Mouse (Mus musculus) left cerebral cortex, adult 8-10 months (tissue): Measurements from ENCODE around the gene Nup107. TPM values are rescaled to one million over a fixed set of nuclear protein-coding genes. Genes with fewer than 3 reads are reported as not detected.
"Not testable (repeated sequence)": the region's sequence is repeated elsewhere in the genome, so short reads cannot be mapped to it uniquely, and the experiment has no call there.

Experiments used
- DNase-seq, 2 experiments: peaks; one replicate each; pipeline ENCODE4 v3.0.0; 2022; ENCODE audit warnings: low spot score in 2 of 2
- total RNA-seq, 4 experiments: library from RNA; stranded (reverse); gene quantifications; 2 replicates each; pipeline ENCODE4 v1.2.4; 2022

Gene Nup107
- total RNA-seq, 4 experiments from 2014 or later, result 16.2 to 20.4 (median 17.3) TPM

DNA sequence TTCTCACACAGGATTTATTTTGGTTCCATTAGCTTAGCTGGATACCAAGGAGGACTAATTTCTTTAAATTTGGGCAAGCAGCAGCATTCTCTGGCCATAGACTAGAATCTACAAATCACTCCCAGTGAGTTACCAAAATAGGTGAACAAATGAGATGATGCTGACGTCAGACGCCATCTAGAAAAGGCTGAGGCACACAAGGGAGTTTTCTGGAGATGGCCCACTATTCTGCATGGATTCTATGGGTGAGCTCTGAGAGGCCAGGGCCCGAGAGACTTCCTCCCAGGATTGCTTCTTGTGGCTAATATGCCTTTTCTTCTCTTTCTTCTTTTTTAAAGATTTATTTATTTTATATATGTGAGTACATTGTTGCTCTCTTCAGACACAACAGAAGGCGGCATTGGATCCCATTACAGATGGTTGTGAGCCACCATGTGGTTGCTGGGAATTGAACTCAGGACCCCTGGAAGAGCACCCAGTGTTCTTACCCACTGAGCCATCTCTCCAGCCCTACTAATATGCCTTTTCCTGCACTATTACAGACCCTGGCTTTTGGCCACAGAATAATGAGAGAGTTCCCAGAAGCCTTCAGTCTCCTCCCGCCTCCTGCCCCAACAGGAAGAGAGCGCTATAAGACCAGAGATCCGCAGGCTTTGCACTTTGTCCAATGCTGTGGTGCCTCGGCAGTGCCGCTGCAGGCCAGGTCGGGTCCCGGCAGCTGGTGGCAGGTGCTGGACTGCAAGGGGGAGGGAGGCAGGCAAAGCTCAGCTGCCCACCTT is 27.2 kb downstream of the Nup107 start:
- DNase-seq, result no peak

DNA sequence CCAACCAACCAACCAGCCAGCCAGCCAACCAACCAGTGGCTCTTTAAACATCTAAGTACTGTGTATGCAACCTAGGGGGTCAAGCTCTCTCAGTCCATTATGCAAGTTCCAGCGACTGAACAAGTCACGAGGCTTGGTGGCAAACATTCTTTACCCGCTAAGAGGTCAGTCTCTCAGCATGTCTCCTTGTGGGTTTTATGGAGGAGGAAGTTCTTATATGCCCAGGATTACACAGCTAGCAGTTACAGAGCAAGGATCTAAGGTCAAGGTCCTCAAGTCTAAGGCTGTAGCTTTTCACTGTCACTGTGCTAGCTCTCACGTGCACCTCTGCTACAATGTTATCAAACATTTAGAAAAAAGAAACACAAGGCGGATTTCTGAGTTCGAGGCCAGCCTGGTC is 27.9 kb downstream of the Nup107 start:
- DNase-seq, result no peak

DNA sequence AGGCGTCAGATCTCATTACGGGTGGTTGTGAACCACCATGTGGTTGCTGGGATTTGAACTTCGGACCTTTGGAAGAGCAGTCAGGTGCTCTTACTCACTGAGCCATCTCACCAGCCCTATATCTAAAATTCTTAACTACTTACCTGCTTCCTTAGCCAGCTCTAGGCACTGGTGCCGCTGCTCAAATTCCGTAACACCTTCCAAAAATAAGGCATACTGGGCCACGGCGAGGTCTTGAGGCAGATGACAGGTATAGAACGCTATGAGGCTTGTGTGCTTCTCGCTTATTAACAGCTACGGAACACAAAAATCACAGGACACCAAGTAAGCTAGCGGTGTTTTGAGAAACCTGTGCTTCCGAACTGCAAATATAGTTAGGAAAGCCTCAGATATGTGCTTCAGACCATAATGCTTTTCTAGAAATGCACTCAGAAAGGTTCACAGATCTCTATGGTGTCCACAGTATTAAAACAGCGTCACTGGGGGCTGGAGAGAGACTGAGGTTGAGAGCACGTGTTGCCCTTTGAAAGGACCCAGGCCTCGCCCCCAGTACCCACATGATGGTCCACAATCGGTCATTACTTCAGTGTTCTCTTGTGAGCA is 28.8 kb downstream of the Nup107 start:
- no peak for DNase-seq

DNA sequence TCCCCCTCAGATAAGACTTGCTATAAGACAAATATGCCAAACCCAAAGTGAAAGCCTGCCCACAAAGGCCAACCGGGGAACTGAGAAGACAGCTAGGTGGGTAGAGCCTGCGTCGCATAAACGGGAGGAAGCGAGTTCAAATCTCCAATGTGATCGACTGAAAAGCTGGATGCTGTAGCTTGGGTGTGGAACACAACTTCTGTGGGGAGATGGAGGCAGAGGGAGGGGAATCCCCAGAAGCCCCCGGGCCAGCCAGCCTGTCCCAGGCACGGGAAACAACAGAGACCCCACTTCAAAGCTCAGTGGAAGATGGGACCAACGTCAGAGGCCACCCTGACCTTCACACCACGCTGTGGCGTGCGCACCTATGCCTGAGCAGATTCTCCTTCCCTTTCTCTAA is 29.5 kb downstream of the Nup107 start:
- no peak for DNase-seq

DNA sequence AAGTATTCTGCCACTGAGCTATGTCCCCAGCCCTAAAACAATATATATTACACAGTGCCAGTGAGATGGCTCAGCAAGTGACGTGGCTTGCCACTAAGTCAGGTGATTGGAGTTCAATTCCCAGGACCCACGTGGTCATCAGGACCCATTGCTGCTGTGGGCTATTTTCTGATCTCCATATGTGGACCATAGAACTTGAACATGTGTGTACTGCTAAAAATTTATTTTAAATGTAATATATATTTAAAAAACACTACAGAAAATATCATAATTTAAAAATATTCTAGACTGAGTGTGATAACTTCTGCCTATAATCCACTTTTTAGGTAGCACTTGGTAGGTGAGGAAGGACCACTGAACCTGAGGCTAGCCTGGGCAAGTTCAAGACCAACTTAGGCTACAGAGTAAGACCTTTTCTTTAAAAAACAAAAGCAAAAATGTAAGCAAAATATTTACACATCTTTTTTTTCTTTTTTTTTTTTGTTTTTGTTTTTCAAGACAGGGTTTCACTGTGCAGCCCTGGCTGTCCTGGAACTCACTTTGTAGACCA is 30.1 kb downstream of the Nup107 start:
- no peak for DNase-seq

DNA sequence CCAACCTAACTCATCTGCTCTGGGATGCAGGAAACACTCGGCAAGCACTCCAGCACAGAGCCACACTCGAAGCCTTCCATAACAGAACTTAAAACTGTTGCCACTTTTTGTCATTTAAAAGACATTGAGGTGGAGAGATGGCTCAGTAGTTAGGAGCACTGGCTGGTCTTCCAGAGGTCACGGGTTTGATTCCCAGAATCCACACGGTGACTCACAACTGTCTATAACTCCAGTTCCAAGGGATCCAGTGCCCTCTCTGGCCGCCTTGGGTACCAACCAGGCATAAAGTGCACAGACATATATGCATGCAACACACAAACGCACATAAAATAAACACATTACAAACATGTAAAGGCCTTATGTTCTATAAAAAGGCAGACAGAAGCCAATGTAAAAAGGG is 31.0 kb downstream of the Nup107 start:
- no peak for DNase-seq

DNA sequence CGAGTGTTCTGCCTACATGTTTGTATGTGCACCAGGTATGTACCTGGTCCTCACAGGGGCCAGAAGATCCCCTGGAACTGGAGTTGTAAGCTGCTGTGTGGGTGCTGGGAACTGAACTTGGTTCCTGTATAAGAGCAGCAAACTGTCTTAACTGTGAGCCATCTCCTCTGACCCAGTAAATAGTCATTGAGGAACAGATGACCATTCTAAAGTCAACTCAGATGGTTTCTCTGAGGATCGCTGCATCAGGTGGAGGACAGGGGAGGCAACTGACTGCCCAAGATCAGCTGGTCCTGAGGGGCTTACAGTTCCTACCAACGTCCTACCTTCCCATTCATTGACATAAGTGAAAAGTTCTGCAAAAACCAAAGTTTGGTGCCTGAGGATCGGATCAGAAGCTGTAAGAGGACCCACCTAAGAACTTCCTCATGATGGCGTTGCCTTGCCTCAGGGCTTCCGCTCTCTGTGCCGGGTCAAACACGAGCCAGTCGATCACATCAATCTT is 31.6 kb downstream of the Nup107 start:
- no peak for DNase-seq

DNA sequence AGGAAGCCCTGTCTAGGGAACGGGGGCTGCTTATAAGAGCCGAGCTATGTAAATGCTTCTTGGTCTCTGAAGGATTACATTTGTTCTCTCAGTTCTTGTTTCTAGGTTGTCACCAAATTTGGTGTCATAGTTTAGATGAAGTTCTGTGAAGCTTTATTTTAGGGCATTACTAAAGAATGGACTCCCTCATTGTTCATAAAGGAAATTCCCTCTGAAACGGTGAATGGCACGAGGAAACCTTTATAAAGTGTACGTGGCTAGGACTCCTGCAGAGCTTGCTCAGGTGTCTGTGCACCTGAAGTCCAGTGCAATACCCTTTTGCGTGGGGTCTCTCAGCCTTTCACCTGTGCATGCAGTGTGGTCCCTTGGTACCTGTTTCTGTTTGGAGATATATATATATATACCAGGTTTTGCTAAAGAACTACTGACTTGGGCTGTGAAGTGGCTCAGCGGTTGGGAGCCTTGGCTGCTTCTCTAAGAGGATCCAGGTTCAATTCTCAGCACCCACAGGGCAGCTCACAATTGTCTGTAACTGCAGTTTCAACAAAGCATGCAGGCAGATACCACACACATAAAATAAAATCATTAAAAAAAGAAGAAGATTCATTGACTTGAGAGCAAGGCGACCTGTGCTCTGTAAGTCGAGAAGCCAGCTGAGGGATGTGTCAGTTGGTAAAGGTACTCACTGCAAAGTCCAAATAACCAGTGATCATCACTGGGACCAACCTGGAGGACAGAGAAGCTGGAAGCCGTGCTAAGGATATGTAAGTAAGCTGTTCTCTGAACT is 32.5 kb downstream of the Nup107 start:
- no peak for DNase-seq

DNA sequence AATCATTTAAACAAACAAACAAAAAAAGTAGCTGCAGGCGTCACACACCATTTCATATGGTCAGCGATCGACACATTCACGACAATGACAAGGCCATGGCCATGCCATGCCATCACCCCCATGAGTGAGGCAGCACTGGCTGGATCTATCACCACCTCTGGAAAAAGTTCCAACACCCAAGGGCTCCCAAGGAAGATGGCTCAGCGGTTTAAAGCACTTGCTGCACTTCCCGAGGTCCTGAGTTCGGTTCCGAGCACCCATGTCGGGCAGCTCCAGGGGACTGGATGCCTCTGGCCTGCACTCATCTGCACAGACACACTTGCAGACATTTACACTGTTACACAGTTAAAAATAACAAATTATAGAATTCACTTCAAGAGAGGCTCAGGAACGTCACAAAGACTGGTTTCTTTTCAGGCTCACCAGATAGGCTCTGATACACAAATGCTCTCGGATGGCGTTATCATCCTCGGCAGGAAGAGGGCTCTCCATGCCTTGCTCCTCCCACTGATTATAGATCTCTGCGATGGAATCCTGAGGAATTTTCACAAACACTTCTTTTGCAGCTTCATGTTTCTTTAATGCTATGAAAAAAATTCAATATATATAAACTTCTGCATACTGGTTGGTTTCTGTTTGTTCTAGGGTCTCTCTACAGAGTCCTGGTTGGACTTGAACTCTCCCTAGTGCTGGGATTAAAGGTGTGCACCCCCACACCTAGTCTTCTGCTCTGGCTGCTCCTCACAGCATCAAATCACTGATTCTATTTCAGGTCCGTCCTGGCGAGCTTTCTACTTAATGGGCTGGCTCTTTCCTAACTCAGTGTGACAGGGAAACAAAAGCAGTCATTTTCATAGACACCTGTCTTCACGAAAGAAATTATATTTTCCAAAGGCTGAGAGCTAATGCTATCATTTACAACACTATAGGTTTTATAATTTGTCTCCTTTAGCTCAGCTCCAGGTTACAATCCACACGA is 33.5 kb downstream of the Nup107 start:
- DNase-seq, result no peak

DNA sequence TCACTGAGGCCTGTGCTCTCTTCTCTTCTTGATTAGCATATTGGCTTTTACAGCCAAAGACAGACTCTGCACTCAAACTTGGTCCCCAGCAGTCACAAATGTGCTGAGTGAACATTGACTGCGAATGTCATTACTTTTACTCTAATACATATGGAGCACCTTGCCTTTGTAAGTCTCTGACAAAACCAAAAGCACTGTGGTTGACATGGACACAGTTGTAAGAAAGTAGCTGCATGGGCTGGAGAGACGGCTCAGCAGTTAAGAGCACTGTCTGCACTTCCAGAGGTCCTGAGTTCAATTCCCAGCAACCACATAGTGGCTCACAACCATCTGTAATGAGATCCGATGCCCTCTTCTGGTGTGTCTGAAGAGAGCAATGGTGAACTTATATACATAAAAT is 34.2 kb downstream of the Nup107 start:
- not testable (repeated sequence) for DNase-seq

DNA sequence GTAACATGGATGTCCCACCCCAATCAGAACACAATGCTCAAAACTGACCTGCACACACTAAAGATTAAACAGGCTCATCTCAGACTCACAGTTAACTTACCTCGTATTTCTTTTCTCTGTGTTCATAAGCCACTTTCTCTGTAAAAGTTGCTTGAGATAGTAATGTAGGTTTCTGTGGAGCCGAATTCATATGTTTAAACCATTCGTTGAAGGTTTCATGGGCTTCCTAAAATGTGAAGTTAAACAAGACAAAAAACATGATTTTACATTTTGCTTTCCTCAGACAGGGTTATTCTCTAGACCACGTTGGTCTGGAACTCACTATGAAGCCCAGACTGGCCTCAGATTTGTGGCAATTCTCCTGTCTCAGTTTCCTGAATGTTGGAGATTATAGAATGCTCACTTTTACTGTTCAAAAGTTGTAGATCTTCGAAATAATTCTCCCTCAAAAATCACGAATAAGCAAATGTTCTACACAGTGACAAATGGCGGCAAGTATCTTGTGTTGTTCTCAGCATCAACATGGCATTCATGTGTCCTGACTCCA is 34.6 kb downstream of the Nup107 start:
- DNase-seq, result no peak

DNA sequence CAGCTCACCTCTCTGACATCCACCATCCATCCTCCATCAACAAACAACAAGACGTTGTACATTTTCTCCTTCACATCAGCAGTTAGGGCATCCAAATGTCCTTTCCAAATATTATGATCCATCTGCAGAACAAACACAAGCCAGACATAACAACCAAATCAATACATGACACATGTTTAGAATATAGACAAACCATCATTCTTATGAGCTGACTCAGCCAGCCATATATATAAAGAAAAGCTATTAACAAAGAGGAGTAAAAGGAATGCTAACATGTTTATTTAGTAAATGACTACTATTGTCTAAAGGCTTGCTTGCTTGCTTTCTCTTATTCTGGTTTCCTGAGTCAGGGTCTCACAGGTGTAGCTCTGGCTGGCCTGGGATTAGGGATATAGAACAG is 35.2 kb downstream of the Nup107 start:
- no peak for DNase-seq

DNA sequence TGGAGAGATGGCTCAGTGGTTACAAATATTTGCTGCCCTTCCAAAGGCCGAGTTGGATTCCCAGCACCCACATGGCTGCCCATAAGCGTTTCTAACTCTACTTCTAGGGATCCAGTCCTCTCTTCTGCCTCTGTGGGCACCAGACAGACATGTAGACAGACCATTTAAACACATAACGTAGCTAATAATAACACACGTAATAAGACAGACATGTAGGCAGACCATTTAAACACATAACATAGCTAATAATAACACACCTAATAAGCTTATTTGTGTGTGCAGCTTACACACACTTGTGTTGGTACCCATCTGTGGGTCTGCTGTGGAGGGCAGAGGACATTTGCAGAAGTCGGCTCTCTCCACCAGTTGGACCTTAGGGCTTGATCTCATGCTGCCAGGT is 35.7 kb downstream of the Nup107 start:
- DNase-seq, result no peak

DNA sequence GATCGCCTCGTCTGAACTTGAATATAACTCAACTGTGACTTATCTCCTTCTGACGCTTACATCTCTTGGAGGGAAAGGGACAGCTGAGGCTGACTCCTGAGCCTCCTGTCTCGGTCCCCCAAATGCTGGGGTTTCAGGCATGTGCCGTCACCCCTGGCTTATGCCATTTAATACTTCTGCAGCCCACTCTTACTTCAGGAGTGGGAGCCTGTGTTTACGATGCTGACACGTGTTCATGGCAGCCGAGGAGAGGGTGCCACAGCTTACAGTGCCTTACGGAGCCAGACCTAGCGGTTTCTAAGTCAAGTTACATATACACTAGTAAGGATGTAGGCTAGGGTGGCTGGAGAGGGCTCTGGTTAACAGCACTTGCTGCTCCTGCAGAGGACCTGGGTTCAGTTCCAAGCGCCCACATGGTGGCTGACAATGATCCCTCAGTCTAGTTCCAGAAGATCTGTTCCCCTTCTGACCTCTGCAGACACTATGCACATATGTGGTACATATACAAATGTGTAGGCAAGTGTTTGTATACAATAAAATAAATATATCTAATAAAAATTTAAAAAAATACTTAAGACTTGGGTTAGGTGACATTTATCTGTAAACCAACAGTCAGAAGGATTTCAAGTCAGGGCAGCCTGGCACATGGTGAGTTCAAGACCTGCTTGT is 36.6 kb downstream of the Nup107 start:
- no peak for DNase-seq

DNA sequence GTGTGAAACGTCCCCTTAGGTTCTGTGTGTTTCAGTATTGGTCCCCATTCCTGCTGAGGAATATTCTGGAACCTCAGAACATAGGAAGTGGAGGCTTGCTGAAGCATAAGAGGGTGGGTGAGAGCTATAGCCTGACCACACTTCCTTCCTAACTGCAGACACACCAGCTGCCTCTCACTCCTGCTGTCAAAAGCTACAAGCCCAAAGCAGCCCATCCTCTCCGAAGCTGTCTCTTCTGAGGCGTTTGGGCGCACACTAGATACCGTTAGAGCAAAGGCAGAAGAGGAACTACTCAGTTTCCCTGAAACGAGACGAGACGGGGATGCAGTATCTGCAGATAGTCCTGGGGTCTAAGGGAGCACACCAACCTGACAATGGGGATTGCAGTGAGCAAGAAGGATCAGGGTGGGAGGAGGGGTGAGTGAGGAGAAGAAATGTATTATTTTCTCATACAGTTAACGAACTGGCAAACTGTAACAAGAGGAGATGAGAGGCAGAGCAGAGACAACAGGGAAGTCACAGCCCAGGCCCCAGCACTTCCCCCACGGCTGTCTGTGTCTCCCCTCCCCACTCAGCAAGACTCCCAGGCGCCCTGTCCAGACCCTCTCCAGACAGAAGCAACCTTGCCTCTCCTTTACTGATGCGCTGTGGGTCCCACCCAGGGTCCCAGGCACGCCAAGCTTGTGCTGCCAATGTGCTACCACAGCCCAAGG is 37.3 kb downstream of the Nup107 start:
- no peak for DNase-seq

DNA sequence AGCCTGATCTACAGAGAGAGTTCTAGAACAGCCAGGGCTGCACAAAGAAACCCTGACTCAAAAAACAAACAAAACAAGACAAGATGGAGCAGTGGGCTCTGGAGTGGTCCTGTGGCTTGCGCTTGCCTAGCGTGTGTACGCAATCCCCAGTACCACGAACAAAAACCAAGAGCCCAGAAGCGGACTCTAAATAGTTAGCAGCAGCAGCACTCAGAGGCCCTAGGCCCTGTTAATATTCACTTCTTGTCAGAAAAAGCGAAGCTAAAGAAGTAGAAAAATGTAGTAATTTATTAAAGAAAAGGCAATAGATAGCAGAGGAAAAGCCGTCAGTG is 37.9 kb downstream of the Nup107 start:
- DNase-seq, result no peak

DNA sequence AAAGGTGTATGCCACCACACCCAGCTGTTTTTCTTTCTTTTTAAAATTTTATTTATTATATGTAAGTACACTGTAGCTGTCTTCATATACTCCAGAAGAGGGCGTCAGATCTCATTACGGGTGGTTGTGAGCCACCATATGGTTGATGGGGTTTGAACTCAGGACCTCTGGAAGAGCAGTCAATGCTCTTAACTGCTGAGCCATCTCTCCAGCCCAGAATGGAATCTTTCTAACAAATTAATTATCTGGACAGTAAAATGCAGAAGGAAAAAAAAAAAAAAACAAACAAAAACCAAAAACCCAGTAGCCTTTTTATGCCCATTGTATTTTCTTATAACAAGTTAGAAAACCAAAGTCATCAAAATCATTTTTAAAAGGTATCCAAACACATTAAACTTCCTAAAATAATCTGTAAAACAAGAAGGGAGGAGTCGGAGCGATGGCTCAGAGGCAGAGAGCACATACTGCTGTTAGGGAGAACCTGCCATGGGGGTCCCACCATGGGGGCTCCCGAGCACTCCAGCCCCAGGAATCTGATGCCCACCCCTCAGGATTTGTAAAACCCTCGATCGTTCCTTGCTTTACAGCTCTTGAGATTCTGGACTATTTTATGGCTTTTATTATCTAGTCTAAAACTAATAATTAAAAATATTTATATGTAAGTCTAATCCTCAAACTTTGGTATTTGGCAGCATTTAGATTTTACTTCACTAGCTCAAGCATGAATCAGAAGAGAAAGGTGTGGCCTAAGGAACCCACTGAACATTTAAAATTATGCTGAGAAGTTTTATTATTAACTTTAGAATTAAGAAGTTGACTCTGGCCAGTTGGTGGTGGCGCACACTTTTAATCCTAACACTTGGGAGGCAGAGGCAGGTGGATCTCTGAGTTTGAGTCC is 38.5 kb downstream of the Nup107 start:
- no peak for DNase-seq
